Mouse (Mus musculus) neural tube, embryonic 13.5 days (tissue): Measurements from ENCODE around the gene Gpd2. TPM values are rescaled to one million over a fixed set of nuclear protein-coding genes. Genes with fewer than 3 reads are reported as not detected.
A peak's percentile ranks its signal among the peaks of the same experiment; 100 is the strongest.

Source experiments
- ATAC-seq: fragments of 200-750 bp; cut with Nextera tagmentation; 2 replicates; pipeline ENCODE4 v1.8.0; 2017; ENCODE audit warnings: low read depth, mild to moderate bottlenecking, moderate TSS enrichment, moderate library complexity
- H3K27ac ChIP-seq: fragments of 300-500 bp; sonication (generic); replicated peaks from 2 replicates; pipeline ENCODE4 v1.5.1; 2015; ENCODE audit warnings: moderate library complexity, mild to moderate bottlenecking, inconsistent platforms
- H3K27me3 ChIP-seq: fragments of 300-500 bp; sonication (generic); 2 replicates; pipeline ENCODE4 v1.6.1; 2015; ENCODE audit warnings: mild to moderate bottlenecking, inconsistent platforms
- H3K36me3 ChIP-seq: fragments of 300-500 bp; sonication (generic); 2 replicates; pipeline ENCODE4 v1.6.1; 2015; ENCODE audit warnings: mild to moderate bottlenecking, inconsistent platforms
- H3K4me1 ChIP-seq: fragments of 300-500 bp; sonication (generic); replicated peaks from 2 replicates; pipeline ENCODE4 v1.6.1; 2015; ENCODE audit warnings: inconsistent platforms
- H3K4me2 ChIP-seq: fragments of 300-500 bp; sonication (generic); 2 replicates; pipeline ENCODE4 v1.6.1; 2015; ENCODE audit warnings: inconsistent platforms, mild to moderate bottlenecking, moderate library complexity
- H3K4me3 ChIP-seq: fragments of 300-500 bp; sonication (generic); 2 replicates; pipeline ENCODE4 v1.5.1; 2015; ENCODE audit warnings: mild to moderate bottlenecking, inconsistent platforms
- H3K9ac ChIP-seq: fragments of 300-500 bp; sonication (generic); 2 replicates; pipeline ENCODE4 v1.6.1; 2015; ENCODE audit warnings: moderate library complexity, mild to moderate bottlenecking, inconsistent platforms
- H3K9me3 ChIP-seq: fragments of 300-500 bp; sonication (generic); 2 replicates; pipeline ENCODE4 v1.6.1; 2016; ENCODE audit warnings: inconsistent platforms
- WGBS: fragments of 180-500 bp; shearing (Covaris S2); methylation state at CpG from one replicate; pipeline ENCODE4 v1.1.7; 2015; 5-methylcytosine and 5-hydroxymethylcytosine counted together
- polyA plus RNA-seq: library from polyadenylated mRNA; unstranded; fragments of >200 nt; fragmentation: Nextera tagmentation; extraction: Ambion mirVana; gene quantifications from 2 replicates; pipeline ENCODE4 v1.2.1, GENCODE M21; 2015

Gene Gpd2
- polyA plus RNA-seq, 1 experiment from 2014 or later, result 16.2 TPM

DNA sequence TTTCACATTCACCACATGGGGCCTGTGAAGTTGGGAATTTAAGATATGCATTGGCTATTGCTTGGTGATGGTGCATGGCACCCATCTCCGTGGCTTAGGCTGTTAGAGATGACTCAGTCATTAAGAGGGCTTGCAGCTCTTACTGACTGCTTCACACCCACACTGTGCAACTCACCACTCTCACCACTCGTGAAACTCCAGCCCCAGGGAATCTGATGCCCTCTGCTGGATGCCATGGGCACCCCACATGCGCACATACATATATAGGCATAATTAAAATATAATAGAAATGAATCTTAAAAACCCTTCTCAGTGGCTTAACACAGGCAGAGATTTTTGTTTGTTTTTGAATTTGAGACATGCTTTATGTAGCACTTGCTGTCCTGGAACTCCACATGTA, 125.1 kb downstream of the Gpd2 start:
- no peaks in the 10 kb centered on the region for H3K4me1 ChIP-seq
- ATAC-seq, result no peak
- H3K9me3 ChIP-seq, result no peaks in the 10 kb centered on the region
- no peaks in the 10 kb centered on the region for H3K36me3 ChIP-seq
- H3K9ac ChIP-seq, result no peak overlapping the region
- no peak overlapping the region for H3K4me2 ChIP-seq
- no peaks in the 10 kb centered on the region for H3K27me3 ChIP-seq
- H3K4me3 ChIP-seq, result no peak overlapping the region
- 77% methylated on average over 3 of the region's 3 CpGs for WGBS
- H3K27ac ChIP-seq, result no peak overlapping the region

DNA sequence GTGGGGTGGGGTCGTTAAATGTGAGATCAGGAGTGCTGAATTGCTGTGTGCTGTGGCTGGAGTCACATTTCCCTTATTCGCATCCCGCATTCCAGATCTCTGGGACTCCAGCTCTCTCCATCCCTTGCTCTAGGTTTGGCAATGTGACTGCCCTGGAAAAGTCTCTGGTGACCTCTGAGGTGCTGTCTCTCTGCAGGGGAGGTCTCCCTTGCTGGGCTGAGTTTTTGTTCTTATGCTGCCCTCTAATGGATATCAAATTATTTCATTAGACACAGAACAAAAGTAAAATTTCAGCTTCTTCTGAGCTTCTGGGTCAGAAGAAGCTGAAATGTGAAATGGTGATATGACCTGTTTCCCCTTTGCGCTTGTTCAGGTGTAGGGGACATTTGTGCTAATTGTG, 137.2 kb downstream of the Gpd2 start:
- WGBS, result 36% methylated on average over 4 of the region's 4 CpGs
- 0 out of 2 replicates have a peak, but pooled peaks have one; percentile 4 for ATAC-seq

DNA sequence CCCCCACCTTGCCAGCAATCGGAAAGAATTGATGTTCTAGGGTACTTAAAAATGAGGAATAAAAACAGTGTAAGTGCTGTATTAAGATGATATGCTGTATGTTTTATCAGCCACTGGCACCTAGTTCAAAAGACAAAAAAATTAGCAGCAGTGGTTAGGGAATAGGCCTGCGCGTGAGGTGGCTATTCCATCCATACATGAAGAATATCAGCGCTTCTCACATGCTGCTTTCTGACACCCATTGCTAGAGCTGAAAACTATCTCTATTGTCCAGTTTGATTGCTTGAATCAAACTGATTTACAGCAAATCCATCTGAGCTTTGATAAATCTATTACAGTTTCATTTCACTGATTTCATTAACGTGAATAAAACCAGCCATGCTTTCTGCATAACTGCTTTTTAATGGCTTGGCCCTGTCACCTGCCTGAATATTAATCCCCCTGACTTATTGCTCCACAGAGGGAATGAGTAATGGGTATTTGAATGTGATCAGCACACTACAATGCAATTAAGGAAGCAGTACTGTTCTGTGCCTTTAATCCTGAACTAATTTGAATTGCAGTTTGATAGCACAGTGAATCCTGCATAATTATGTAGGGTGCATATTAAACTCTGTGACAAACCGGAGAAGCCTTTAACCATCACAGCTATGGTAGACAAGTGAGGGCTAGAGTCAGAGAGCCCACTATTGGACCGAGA, 137.9 kb downstream of the Gpd2 start:
- peaks cover 8% of the 10 kb centered on the region; the same call in 1 of the 2 replicates for H3K27me3 ChIP-seq
- no peaks in the 10 kb centered on the region for H3K9me3 ChIP-seq
- H3K27ac ChIP-seq, result no peak overlapping the region
- peak; percentile 92 for ATAC-seq
- H3K4me2 ChIP-seq, result no peak overlapping the region
- no peaks in the 10 kb centered on the region for H3K36me3 ChIP-seq
- peaks cover 32% of the 10 kb centered on the region for H3K4me1 ChIP-seq
- H3K4me3 ChIP-seq, result no peak overlapping the region
- 33% methylated on average over 7 of the region's 7 CpGs for WGBS
- H3K9ac ChIP-seq, result no peak overlapping the region

More for the DNA sequence above, 137.2 kb downstream of the Gpd2 start:
- Histone ChIP-seq H3K4me2 (no peak overlapping the region), H3K27ac (no peak overlapping the region), H3K4me3 (no peak overlapping the region), H3K9ac (no peak overlapping the region), H3K27me3 (peaks cover 8% of the 10 kb centered on the region; the same call in 1 of the 2 replicates), H3K36me3 (no peaks in the 10 kb centered on the region), H3K4me1 (peaks cover 32% of the 10 kb centered on the region), H3K9me3 (no peaks in the 10 kb centered on the region)

DNA sequence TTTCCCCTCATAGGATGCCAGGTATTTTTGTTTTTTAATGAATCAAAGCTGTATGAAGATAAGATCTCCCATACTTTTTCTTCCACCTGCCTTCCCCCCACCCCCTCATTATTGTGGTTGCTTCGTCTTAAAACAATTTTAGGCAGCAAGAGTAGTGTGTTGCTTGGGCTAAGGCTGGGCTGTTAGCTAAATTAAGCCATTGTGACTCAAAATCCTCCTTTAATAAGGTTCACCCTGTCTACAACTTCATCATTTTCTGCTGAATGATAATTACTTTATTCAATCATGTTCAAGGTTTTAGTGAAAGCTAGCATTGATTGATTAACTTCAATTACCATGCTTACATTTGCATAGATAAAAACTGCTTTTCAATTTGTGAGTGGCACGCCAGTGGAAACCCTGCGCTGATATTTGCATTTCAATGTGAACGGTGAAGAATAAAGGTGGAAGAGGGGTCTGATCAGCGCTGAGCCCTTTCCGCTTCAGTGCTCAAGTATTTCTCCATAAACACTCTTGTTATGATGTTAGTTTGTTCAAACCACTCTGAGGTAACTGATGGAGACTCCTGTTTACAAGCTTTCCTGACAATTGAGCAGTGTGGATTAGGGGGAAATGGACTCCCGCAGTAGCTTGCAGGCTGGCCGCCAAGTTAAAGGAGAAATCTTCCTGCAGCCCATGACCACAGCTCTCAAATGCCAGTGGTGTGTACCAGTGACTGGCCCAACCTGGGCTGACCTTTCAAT, 140.9 kb downstream of the Gpd2 start:
- WGBS, result 7% methylated on average over 8 of the region's 8 CpGs
- no peak for ATAC-seq
- Histone ChIP-seq H3K36me3 (no peaks in the 10 kb centered on the region), H3K9ac (0 out of 2 replicates have a peak overlapping the region, but pooled peaks have one; percentile 3), H3K4me3 (no peak overlapping the region), H3K4me1 (peaks cover 32% of the 10 kb centered on the region), H3K27me3 (peaks cover 4% of the 10 kb centered on the region; the same call in 1 of the 2 replicates), H3K4me2 (peak overlapping the region; percentile 26; the same call in 1 of the 2 replicates), H3K9me3 (no peaks in the 10 kb centered on the region), H3K27ac (no peak overlapping the region)

DNA sequence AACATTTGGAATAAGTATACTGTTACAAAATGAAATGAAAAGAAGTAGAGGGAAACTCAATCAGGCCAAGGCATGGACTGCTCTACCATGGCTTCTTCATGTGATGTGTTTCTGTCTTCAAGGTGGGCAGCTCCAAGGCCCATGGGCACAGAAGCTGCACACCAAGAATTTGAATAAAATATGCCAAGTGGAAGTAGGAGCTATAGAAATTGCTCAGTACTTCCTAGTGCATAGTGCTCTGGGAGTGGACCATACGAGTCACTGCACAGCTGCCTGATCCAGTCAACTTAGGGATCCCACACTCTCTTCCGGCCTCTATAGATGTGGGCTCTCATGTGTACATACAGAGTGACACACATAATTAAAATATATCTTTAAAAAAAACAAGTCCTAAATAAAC, 147.2 kb downstream of the Gpd2 start:
- no peak overlapping the region for H3K4me2 ChIP-seq
- no peaks in the 10 kb centered on the region for H3K9me3 ChIP-seq
- no peaks in the 10 kb centered on the region for H3K36me3 ChIP-seq
- H3K4me1 ChIP-seq, result peaks cover 14% of the 10 kb centered on the region; the same call in 1 of the 2 replicates
- H3K27ac ChIP-seq, result no peak overlapping the region
- ATAC-seq, result no peak
- WGBS, result 93% methylated on average over 2 of the region's 2 CpGs
- H3K9ac ChIP-seq, result no peak overlapping the region
- H3K4me3 ChIP-seq, result no peak overlapping the region
- H3K27me3 ChIP-seq, result peaks cover 5% of the 10 kb centered on the region

DNA sequence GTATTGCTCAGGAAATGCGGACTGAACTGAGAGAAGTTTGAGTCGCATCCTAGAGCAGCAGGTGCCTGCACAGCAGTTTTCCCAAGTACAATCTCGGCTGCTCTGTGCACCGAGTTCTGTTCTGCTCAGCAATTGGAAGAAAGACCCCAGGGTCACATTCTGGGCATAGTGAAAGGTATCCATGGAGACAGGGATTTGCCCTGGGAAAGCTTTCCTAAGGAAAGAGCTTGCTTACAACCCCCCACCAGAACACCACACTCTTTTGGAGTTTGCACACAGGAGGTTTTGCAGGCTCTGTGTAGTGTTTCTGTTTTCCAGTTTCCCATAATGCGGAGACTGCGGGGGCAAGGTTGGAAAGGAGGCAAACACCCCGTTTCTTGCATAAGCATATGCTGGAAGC, 150.4 kb downstream of the Gpd2 start:
- H3K9me3 ChIP-seq, result no peaks in the 10 kb centered on the region
- peaks cover 5% of the 10 kb centered on the region for H3K27me3 ChIP-seq
- H3K4me3 ChIP-seq, result no peak overlapping the region
- WGBS, result 12% methylated on average over 7 of the region's 7 CpGs
- H3K4me1 ChIP-seq, result peaks cover 14% of the 10 kb centered on the region; the same call in 1 of the 2 replicates
- ATAC-seq, result peak; percentile 56
- H3K9ac ChIP-seq, result no peak overlapping the region
- peak overlapping the region; percentile 7; the same call in 1 of the 2 replicates for H3K4me2 ChIP-seq
- H3K27ac ChIP-seq, result 0 out of 2 replicates have a peak overlapping the region, but pooled peaks have one; percentile 18
- H3K36me3 ChIP-seq, result no peaks in the 10 kb centered on the region

DNA sequence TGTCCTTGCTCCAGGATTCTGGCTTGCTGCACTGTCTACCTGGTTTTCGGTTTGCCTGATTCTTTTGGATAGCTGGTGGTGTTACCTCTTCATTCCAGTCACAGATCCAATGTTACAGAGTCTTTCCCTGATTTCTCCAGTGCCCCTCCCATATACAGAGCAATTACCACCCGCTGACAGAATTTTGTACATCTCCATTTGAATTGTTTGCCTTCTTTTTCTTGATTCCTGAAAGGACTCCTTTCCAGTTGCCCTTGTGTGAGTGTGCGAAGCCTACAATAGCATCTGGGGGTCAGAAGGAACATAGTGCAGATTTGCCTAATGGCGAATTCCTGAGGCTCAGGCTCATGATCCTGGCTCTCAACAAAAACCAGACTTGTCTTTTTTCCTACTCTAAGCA, 157.6 kb downstream of the Gpd2 start:
- Histone ChIP-seq H3K9me3 (no peaks in the 10 kb centered on the region), H3K9ac (no peak overlapping the region), H3K36me3 (no peaks in the 10 kb centered on the region), H3K27ac (no peak overlapping the region), H3K4me2 (no peak overlapping the region), H3K4me1 (no peaks in the 10 kb centered on the region), H3K4me3 (no peak overlapping the region), H3K27me3 (no peaks in the 10 kb centered on the region)
- no peak for ATAC-seq
- 92% methylated on average over 4 of the region's 4 CpGs for WGBS

DNA sequence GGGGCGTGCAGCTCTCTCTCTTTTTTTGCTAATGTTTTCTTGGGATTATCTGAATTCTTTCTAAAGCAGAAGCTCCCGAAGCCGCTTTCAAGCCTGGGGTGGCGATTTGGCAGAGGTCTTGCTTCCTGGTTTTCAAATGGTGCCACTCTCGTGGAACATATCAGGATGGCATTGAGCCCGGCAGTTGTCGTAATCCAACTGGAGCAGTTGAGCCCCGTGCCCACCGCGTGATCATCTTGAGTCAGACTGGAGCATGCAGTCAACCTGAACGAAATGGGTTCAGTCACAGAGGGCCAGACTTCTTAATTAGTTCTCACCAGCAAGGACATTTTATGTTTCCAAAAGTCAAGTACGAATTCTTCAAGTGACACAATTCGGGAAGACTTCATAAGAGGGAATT, 158.6 kb downstream of the Gpd2 start:
- H3K4me2 ChIP-seq, result no peak overlapping the region
- H3K27ac ChIP-seq, result no peak overlapping the region
- 92% methylated on average over 13 of the region's 13 CpGs for WGBS
- H3K4me1 ChIP-seq, result no peaks in the 10 kb centered on the region
- no peaks in the 10 kb centered on the region for H3K27me3 ChIP-seq
- H3K4me3 ChIP-seq, result no peak overlapping the region
- no peak overlapping the region for H3K9ac ChIP-seq
- H3K9me3 ChIP-seq, result no peaks in the 10 kb centered on the region
- ATAC-seq, result no peak
- no peaks in the 10 kb centered on the region for H3K36me3 ChIP-seq

DNA sequence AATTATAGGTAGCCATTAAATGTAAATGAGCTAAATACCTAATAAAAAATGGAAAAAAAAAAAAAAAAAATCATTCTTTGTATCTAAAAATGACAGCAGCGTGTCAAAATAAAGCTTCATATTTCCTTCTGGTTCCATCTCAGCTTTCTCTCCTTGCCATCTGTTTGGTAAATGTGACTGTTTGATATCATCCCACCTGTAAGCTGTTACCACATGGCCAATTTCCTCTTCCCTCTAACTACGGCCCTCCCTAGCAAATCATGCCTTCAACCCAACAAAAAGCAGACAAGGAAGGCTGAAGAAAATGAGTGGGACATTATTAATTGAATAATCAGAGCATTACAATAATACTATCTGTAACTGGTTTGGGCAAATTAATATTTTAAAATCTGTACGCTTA, 160.3 kb downstream of the Gpd2 start:
- ATAC-seq, result no peak
- H3K36me3 ChIP-seq, result no peaks in the 10 kb centered on the region
- H3K4me2 ChIP-seq, result no peak overlapping the region
- no peaks in the 10 kb centered on the region for H3K9me3 ChIP-seq
- no peak overlapping the region for H3K4me3 ChIP-seq
- H3K9ac ChIP-seq, result no peak overlapping the region
- WGBS, result 92% methylated on average over 3 of the region's 3 CpGs
- H3K27ac ChIP-seq, result no peak overlapping the region
- no peaks in the 10 kb centered on the region for H3K4me1 ChIP-seq
- H3K27me3 ChIP-seq, result no peaks in the 10 kb centered on the region

DNA sequence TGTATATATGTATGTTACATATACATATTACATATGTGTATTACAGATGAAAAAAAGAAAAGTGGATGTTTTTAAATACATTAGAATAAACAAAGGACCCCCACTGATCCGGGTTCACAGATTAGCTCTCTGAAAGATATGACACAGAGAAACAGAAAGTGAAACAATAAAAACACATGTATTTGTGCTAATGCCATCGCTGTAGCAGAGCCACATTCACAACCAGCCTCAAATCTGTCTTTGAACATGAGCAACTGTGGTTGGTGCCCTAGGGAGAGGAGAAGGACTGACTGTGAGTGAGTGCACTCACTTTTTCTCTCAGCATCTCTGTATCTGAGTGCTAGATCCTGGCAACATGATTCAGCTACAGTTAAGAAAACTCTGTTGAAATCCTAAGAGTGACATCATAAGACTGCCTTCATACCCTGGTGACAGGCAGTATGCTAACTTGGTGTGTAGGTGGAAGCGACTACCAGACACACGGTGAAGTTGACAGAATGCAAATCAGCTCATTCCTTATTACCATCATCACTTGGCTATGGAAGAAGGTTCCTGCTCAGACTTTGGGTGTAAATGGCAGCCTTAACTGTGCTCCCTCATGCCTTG, 170.1 kb downstream of the Gpd2 start:
- no peak for ATAC-seq
- H3K4me3 ChIP-seq, result no peak overlapping the region
- 91% methylated on average over 4 of the region's 4 CpGs for WGBS
- H3K9me3 ChIP-seq, result no peaks in the 10 kb centered on the region
- no peaks in the 10 kb centered on the region for H3K27me3 ChIP-seq
- no peaks in the 10 kb centered on the region for H3K4me1 ChIP-seq
- no peak overlapping the region for H3K4me2 ChIP-seq
- H3K9ac ChIP-seq, result no peak overlapping the region
- H3K36me3 ChIP-seq, result no peaks in the 10 kb centered on the region
- no peak overlapping the region for H3K27ac ChIP-seq

DNA sequence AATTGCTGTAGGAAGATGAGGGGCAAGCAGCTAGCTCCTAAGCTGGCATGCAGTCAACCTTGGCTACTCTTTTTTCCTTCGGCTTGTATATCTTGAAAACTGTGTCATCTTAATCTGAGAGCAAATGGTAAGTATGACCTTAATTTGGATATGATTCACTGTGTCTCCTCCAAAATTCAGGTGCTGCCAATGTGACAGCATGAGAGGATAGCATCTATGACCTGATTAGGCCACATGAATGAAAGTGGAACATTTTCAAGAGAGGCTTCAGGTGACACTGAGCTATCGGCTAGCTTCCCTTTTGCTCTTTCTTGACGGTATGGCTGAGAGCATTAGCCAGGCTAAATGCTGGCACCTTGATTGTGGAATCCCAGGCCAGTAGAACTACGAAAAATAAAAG, 171.0 kb downstream of the Gpd2 start:
- Histone ChIP-seq H3K9ac (no peak overlapping the region), H3K36me3 (no peaks in the 10 kb centered on the region), H3K27ac (no peak overlapping the region), H3K4me2 (no peak overlapping the region), H3K27me3 (no peaks in the 10 kb centered on the region), H3K4me3 (no peak overlapping the region), H3K4me1 (no peaks in the 10 kb centered on the region), H3K9me3 (no peaks in the 10 kb centered on the region)
- ATAC-seq, result no peak
- 87% methylated on average over 4 of the region's 4 CpGs for WGBS

DNA sequence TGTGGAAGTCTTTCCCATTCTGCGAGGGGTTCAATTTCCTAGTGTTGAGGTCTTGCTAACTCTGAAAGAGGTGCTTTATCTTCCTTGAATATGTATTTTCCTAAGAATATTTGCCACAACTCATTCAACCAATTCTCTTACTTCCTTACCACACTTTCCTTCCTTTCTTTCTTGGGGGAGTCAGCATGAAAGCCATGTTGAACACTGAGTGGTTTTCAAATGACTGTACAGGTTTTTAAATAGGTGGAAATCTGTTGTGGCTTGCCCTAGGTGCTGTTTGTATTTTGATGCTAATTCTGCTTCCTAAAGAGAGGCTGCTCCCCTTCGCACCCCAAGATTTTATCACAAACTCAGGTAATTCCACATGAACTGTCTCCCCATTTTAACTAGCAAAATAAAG, 174.1 kb downstream of the Gpd2 start:
- no peak overlapping the region for H3K4me2 ChIP-seq
- H3K4me3 ChIP-seq, result no peak overlapping the region
- H3K27ac ChIP-seq, result no peak overlapping the region
- H3K9ac ChIP-seq, result no peak overlapping the region
- no peak for ATAC-seq
- H3K27me3 ChIP-seq, result no peaks in the 10 kb centered on the region
- H3K9me3 ChIP-seq, result no peaks in the 10 kb centered on the region
- 82% methylated on average over 2 of the region's 2 CpGs for WGBS
- no peaks in the 10 kb centered on the region for H3K4me1 ChIP-seq
- H3K36me3 ChIP-seq, result no peaks in the 10 kb centered on the region
